Mouse (Mus musculus): ENCODE measurements around the gene Nkapl.

The Nkapl gene

GRCm38 (mm10) chr13:21435476-21435875 is 32.8 kb downstream of the Nkapl start:
- DNase-seq (ENCODE audit: extremely low read depth, low read depth) = no peak

GRCm38 (mm10) chr13:21427631-21428030 is 40.7 kb downstream of the Nkapl start:
- no peak for DNase-seq (ENCODE audit: extremely low read depth, low read depth)

DNA sequence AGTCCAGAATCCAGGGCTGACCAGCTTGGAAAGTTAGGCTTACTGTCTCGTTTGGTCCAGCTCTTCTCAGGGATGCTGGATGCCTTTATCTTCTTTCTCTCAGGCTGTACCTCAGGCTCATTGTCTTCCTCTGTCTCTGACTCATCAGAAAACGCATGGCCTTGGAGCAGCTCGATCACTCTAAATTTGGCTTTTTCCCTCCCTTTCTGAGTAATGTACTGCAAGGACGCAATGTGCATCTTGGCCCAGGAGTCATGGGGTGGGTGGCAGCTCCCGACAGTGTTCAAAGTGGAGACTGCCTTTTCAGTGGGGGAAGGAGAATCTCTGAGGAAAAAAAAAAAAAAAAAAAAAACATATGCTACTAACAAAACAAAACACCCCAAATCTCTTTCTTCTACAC is 45.0 kb downstream of the Nkapl start:
- no peak for DNase-seq (ENCODE audit: extremely low read depth, low read depth)

GRCm38 (mm10) chr13:21418865-21419264 is 49.4 kb downstream of the Nkapl start:
- DNase-seq (ENCODE audit: extremely low read depth, low read depth) = peak; percentile 28

- DNase-seq (ENCODE audit: extremely low read depth, low read depth) = no peak
Observed at GRCm38 (mm10) chr13:21417298-21418010, 50.9 kb downstream of the Nkapl start.

Measured in MEL-GATA-1-ER (cell line).